Mouse (Mus musculus): Measurements from ENCODE around the gene Tmc5. TPM values are rescaled to one million over a fixed set of nuclear protein-coding genes. Genes with fewer than 3 reads are reported as not detected.

The Tmc5 gene
- not detected for polyA plus RNA-seq (2021)

DNA sequence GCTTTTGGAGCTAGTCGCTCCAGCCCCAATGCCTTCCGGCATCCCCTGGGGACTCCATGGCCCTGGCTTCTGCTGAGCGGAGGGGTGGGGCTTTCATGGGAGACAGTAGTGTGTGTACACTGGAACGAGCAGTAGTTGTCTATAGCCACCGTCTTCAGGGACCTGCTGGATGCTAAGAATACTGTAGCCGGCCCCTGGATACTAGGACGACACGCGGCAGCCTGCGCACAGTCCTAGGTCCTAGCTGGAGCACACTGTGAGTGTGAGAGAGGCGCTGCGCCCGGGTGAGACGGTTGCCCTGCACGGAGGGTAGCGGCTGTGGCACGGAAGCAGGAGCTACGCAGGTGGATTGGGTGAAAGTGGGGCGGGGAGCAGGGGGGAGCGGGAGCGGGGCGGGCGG is at the start of gene Tmc5:
Tmc5 (plus strand) TSS at position 97 of the 400 bp plus-strand sequence.
- H3K27me3 ChIP-seq: peaks cover 4% of the 10 kb centered on the region
- DNase-seq (ENCODE audit: low read depth, low spot score) (no peak), ATAC-seq (no peak)
- in situ Hi-C loops (cut with MboI; ENCODE audit: low pct_unique_long_range_greater_than_20kb): loop anchor here (5.0 to 10.0 kb wide), 2 partner anchors 95 to 292 kb away; no protein-coding TSS in a partner anchor
- no peak for TF ChIP-seq CTCF (IDR thresholded peaks at IDR 0.05)
- ChIA-PET CTCF (interaction anchor here (1.2 kb wide), 1 partner anchor 148 kb away, joined by 3 read pairs; no protein-coding TSS in a partner anchor), POLR2A (no interaction called here)

DNA sequence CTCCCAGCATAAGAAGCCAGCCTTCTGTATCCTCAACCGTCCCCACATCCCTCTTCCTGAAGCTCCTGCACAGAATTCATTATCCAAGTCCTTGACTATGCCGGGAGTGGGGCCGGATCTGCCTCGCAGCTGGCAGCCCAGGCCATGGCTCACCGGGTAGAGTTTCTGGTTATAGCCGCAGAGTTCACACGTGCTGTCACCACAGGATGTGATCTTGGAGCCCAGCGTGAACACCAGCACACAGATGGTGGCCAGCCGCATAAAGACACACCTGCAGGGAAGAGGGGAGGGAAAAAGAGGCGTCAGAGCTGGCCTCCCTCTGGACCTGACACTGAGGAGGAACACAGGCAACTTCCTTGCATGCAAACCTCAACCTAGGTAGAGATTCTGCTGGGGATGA is 49.6 kb upstream of the Tmc5 start:
- DNase-seq (ENCODE audit: low read depth, low spot score): no peak
- CTCF ChIA-PET: interaction anchor here (1.5 kb wide), 1 partner anchor 14 kb away, joined by 7 read pairs; the partner anchor contains the start of gene Coq7
- no peak for ATAC-seq
- no peaks in the 10 kb centered on the region for H3K27me3 ChIP-seq
- no peak for TF ChIP-seq CTCF (IDR thresholded peaks at IDR 0.05)
- in situ Hi-C loops (cut with MboI; ENCODE audit: low pct_unique_long_range_greater_than_20kb): no loop called here
- POLR2A ChIA-PET: no interaction called here

- ChIA-PET POLR2A (no interaction called here), CTCF (no interaction called here)
- H3K27me3 ChIP-seq: peaks cover 4% of the 10 kb centered on the region
- in situ Hi-C loops (cut with MboI; ENCODE audit: low pct_unique_long_range_greater_than_20kb): no loop called here
- ATAC-seq: no peak
- TF ChIP-seq CTCF (IDR thresholded peaks at IDR 0.05): no peak
- no peak for DNase-seq (ENCODE audit: low read depth, low spot score)
Measured at GRCm38 (mm10) chr7:118553881-118554280, 43.2 kb upstream of the Tmc5 start.

DNA sequence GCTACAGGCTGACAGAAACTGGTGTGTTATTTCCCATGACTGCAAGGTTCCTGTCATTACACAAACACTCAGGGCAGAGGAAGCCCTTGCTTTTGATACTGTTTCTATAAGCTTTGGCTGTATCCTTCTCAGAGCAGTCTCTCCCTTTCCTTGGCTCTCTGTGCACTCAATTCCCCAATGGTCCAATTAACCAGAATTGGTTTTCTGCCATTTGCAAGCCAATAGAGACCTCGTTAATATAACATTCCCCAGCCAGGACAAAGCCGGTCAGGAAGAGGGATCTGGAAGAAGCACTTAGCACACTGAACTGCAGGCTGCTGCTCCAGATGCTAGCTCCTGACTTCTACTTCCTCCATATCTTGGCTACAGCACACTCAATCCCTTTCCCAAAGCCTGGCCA is 42.8 kb upstream of the Tmc5 start:
- ChIA-PET POLR2A (no interaction called here), CTCF (no interaction called here)
- no peak for TF ChIP-seq CTCF (IDR thresholded peaks at IDR 0.05)
- in situ Hi-C loops (cut with MboI; ENCODE audit: low pct_unique_long_range_greater_than_20kb): no loop called here
- ATAC-seq (no peak), DNase-seq (ENCODE audit: low read depth, low spot score) (no peak)
- H3K27me3 ChIP-seq: peaks cover 5% of the 10 kb centered on the region

GRCm38 (mm10) chr7:118569121-118569543 is 28.0 kb upstream of the Tmc5 start:
- ChIA-PET CTCF (no interaction called here), POLR2A (no interaction called here)
- ATAC-seq (no peak), DNase-seq (ENCODE audit: low read depth, low spot score) (no peak)
- in situ Hi-C loops (cut with MboI; ENCODE audit: low pct_unique_long_range_greater_than_20kb): no loop called here
- TF ChIP-seq CTCF (IDR thresholded peaks at IDR 0.05): no peak
- peaks cover 7% of the 10 kb centered on the region for H3K27me3 ChIP-seq

GRCm38 (mm10) chr7:118571350-118571749 is 25.7 kb upstream of the Tmc5 start:
- DNase-seq (ENCODE audit: low read depth, low spot score) (no peak), ATAC-seq (no peak)
- no peaks in the 10 kb centered on the region for H3K27me3 ChIP-seq
- POLR2A ChIA-PET: no interaction called here
- TF ChIP-seq CTCF (IDR thresholded peaks at IDR 0.05): no peak
- in situ Hi-C loops (cut with MboI; ENCODE audit: low pct_unique_long_range_greater_than_20kb): no loop called here
- CTCF ChIA-PET: no interaction called here

GRCm38 (mm10) chr7:118572039-118572438 is 25.1 kb upstream of the Tmc5 start:
- DNase-seq (ENCODE audit: low read depth, low spot score) (no peak), ATAC-seq (no peak)
- no peak for TF ChIP-seq CTCF (IDR thresholded peaks at IDR 0.05)
- no peaks in the 10 kb centered on the region for H3K27me3 ChIP-seq
- in situ Hi-C loops (cut with MboI; ENCODE audit: low pct_unique_long_range_greater_than_20kb): no loop called here
- POLR2A ChIA-PET: no interaction called here
- CTCF ChIA-PET: no interaction called here

DNA sequence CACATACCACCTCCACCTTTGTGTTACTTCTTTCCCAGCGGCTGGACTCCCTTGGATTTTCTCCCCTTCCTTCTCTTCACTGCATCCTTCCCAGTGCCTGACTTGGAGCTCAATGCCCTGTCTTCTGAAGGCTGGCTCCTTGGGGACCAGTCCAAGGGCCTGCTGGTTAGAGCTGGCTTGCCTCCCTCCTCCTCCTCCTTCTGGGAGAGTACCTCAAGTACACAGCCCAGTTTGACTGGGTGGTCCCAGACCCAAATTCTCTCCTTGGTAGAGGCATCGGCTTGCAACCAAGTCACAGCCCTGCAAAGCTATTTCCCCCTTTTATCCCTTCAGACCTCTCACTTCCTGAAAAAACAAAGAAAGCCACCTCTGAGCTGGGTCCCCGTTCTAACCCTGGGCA is 18.8 kb upstream of the Tmc5 start:
- no peak for TF ChIP-seq CTCF (IDR thresholded peaks at IDR 0.05)
- POLR2A ChIA-PET: no interaction called here
- peaks cover 4% of the 10 kb centered on the region for H3K27me3 ChIP-seq
- CTCF ChIA-PET: interaction anchor here (1.2 kb wide), 1 partner anchor 17 kb away, joined by 3 read pairs; no protein-coding TSS in a partner anchor
- DNase-seq (ENCODE audit: low read depth, low spot score): no peak
- in situ Hi-C loops (cut with MboI; ENCODE audit: low pct_unique_long_range_greater_than_20kb): no loop called here
- ATAC-seq: no peak

DNA sequence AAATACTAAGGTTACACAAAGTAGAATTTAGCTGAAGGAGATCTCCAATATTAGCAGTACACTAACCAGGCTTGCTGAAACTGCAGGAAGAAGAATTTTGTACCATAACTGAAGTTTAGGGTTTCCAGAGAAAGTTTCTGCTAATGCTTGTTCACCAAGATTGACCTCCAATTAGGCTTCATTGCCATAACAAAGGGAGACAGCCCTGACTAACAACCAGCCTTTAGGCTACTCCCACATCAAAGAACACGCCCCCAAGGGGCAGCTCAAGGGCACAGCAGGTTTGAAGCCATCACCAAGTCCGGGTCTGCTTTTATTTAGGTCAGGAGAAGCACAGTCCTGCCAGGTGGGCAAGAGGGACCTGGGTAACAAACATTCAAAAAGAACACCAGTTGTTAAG is 17.2 kb upstream of the Tmc5 start:
- ChIA-PET POLR2A (interaction anchor here (1.0 kb wide), 1 partner anchor 115 kb away, joined by 3 read pairs; no protein-coding TSS in a partner anchor), CTCF (no interaction called here)
- ATAC-seq: no peak
- H3K27me3 ChIP-seq: peaks cover 13% of the 10 kb centered on the region
- in situ Hi-C loops (cut with MboI; ENCODE audit: low pct_unique_long_range_greater_than_20kb): no loop called here
- TF ChIP-seq CTCF (IDR thresholded peaks at IDR 0.05): no peak
- no peak for DNase-seq (ENCODE audit: low read depth, low spot score)

- no peak for TF ChIP-seq CTCF (IDR thresholded peaks at IDR 0.05)
- no peak for DNase-seq (ENCODE audit: low read depth, low spot score)
- POLR2A ChIA-PET: no interaction called here
- in situ Hi-C loops (cut with MboI; ENCODE audit: low pct_unique_long_range_greater_than_20kb): no loop called here
- CTCF ChIA-PET: no interaction called here
- no peak for ATAC-seq
- H3K27me3 ChIP-seq: peaks cover 13% of the 10 kb centered on the region
Measured at GRCm38 (mm10) chr7:118583821-118584220, 13.3 kb upstream of the Tmc5 start.

GRCm38 (mm10) chr7:118584257-118584907 is 12.7 kb upstream of the Tmc5 start, which contains the start of gene Tmc7:
Tmc7 (minus strand) TSS chr7:118584736.
- no peak for DNase-seq (ENCODE audit: low read depth, low spot score)
- in situ Hi-C loops (cut with MboI; ENCODE audit: low pct_unique_long_range_greater_than_20kb): no loop called here
- ATAC-seq: peak; percentile 26
- no peak for TF ChIP-seq CTCF (IDR thresholded peaks at IDR 0.05)
- POLR2A ChIA-PET: no interaction called here
- CTCF ChIA-PET: no interaction called here
- peaks cover 13% of the 10 kb centered on the region for H3K27me3 ChIP-seq

- ChIA-PET POLR2A (no interaction called here), CTCF (no interaction called here)
- DNase-seq (ENCODE audit: low read depth, low spot score) (no peak), ATAC-seq (no peak)
- in situ Hi-C loops (cut with MboI; ENCODE audit: low pct_unique_long_range_greater_than_20kb): no loop called here
- H3K27me3 ChIP-seq: peaks cover 13% of the 10 kb centered on the region
- no peak for TF ChIP-seq CTCF (IDR thresholded peaks at IDR 0.05)
Measured at GRCm38 (mm10) chr7:118584926-118585325, 12.2 kb upstream of the Tmc5 start.

Data from Patski (cell line).